Mouse (Mus musculus): ENCODE data around the gene Wdfy3. TPM values are rescaled to one million over a fixed set of nuclear protein-coding genes. Genes with fewer than 3 reads are reported as not detected.

Wdfy3 gene
- polyA plus RNA-seq, 1 experiment, result not detected

GRCm38 (mm10) chr5:101895119-101895518 lies 174.6 kb downstream of the Wdfy3 start:
- 81% methylated on average over 11 of the region's 11 CpGs for WGBS

GRCm38 (mm10) chr5:101893820-101894515 lies 175.8 kb downstream of the Wdfy3 start:
- no peak; the same call in 1 of the 2 replicates for TF ChIP-seq CTCF (IDR thresholded peaks at IDR 0.05; ENCODE audit: insufficient read depth, low read depth, low read length)
- no peak for TF ChIP-seq POLR2A (IDR thresholded peaks at IDR 0.05; ENCODE audit: insufficient read depth, low read depth, low read length)
- WGBS, result 57% methylated on average over 13 of the region's 13 CpGs
- Histone ChIP-seq H3K4me3 (ENCODE audit: insufficient read depth, low read depth, low read length) (no peak overlapping the region), H3K27ac (ENCODE audit: insufficient read depth, low read depth, low read length) (no peak overlapping the region), H3K4me1 (ENCODE audit: control insufficient read depth, insufficient read depth, low read length) (0 out of 2 replicates have a peak, but pooled peaks cover 2% of the 10 kb centered on the region)

More at GRCm38 (mm10) chr5:101895119-101895518, 174.6 kb downstream of the Wdfy3 start:
- 0 out of 2 replicates have a peak, but pooled peaks cover 2% of the 10 kb centered on the region for H3K4me1 ChIP-seq (ENCODE audit: control insufficient read depth, insufficient read depth, low read length)
- TF ChIP-seq CTCF (IDR thresholded peaks at IDR 0.05; ENCODE audit: insufficient read depth, low read depth, low read length), result no peak
- no peak for TF ChIP-seq POLR2A (IDR thresholded peaks at IDR 0.05; ENCODE audit: insufficient read depth, low read depth, low read length)
- H3K4me3 ChIP-seq (ENCODE audit: insufficient read depth, low read depth, low read length), result no peak overlapping the region
- H3K27ac ChIP-seq (ENCODE audit: insufficient read depth, low read depth, low read length), result no peak overlapping the region

DNA sequence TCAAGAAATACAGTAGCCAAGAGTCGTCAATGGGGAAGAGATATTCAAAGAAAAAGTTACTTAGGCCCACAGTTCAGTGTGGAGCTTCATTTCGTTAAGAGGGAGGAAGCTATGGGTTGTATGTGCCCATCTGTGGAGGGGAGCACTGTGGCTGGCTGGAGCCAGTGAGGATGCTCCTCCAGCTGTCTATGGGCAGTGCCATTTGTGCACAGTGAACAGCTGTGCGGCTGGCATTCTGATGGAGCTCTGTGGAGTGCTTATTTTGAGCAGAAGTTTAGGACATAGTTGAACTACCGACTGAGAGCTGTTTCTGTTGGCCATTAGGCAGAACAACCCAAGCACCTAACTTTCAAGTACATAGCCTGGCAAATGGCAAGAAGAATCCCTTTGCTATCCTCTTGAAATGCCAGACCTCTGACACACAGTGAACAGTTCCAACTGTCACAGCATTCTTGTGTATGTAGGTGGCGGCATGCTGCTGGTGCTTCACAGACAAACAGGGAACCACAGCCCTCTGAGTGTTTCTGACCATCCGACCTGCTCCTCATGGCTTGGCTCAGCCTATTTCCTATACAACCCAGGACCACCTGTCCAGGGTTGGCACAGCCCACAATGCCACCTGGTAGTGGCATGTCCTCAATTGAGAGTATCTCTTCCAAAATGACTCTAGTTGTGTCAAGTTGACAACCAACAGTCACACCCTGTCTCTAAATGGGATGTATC lies 177.9 kb downstream of the Wdfy3 start:
- no peak overlapping the region for H3K27ac ChIP-seq (ENCODE audit: insufficient read depth, low read depth, low read length)
- 78% methylated on average over 6 of the region's 6 CpGs for WGBS

DNA sequence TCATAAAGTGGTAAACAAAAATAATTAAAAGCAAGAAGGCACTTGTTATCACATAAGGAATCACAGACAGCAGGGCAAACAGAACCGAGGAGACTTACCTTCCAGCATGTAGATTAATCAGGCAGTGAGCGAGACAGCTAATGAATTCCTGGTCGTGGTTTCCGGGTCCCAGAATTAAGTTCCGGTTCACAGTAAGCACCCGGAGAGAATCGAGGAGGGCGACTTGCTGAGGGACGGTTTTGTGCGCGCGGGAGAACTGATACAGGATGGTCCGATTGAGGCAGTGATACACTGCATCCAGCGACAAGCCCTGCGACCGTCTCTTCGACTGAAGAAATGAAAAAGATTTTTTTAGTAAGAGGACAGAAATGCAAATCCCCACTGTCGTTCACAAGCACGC lies 181.7 kb downstream of the Wdfy3 start:
- Histone ChIP-seq H3K4me3 (ENCODE audit: insufficient read depth, low read depth, low read length) (no peak overlapping the region), H3K27ac (ENCODE audit: insufficient read depth, low read depth, low read length) (no peak overlapping the region), H3K4me1 (ENCODE audit: control insufficient read depth, insufficient read depth, low read length) (no peaks in the 10 kb centered on the region)
- WGBS, result 95% methylated on average over 19 of the region's 19 CpGs
- TF ChIP-seq POLR2A (IDR thresholded peaks at IDR 0.05; ENCODE audit: insufficient read depth, low read depth, low read length) (no peak), CTCF (IDR thresholded peaks at IDR 0.05; ENCODE audit: insufficient read depth, low read depth, low read length) (no peak)

More for the DNA sequence above, 177.9 kb downstream of the Wdfy3 start:
- TF ChIP-seq CTCF (IDR thresholded peaks at IDR 0.05; ENCODE audit: insufficient read depth, low read depth, low read length) (no peak), POLR2A (IDR thresholded peaks at IDR 0.05; ENCODE audit: insufficient read depth, low read depth, low read length) (no peak)
- Histone ChIP-seq H3K4me3 (ENCODE audit: insufficient read depth, low read depth, low read length) (no peak overlapping the region), H3K4me1 (ENCODE audit: control insufficient read depth, insufficient read depth, low read length) (0 out of 2 replicates have a peak, but pooled peaks cover 2% of the 10 kb centered on the region)

GRCm38 (mm10) chr5:101885039-101885438 lies 184.7 kb downstream of the Wdfy3 start:
- H3K4me3 ChIP-seq (ENCODE audit: insufficient read depth, low read depth, low read length), result no peak overlapping the region
- H3K4me1 ChIP-seq (ENCODE audit: control insufficient read depth, insufficient read depth, low read length), result no peaks in the 10 kb centered on the region
- WGBS, result 77% methylated on average over 12 of the region's 12 CpGs
- no peak overlapping the region for H3K27ac ChIP-seq (ENCODE audit: insufficient read depth, low read depth, low read length)
- no peak for TF ChIP-seq CTCF (IDR thresholded peaks at IDR 0.05; ENCODE audit: insufficient read depth, low read depth, low read length)
- no peak for TF ChIP-seq POLR2A (IDR thresholded peaks at IDR 0.05; ENCODE audit: insufficient read depth, low read depth, low read length)

DNA sequence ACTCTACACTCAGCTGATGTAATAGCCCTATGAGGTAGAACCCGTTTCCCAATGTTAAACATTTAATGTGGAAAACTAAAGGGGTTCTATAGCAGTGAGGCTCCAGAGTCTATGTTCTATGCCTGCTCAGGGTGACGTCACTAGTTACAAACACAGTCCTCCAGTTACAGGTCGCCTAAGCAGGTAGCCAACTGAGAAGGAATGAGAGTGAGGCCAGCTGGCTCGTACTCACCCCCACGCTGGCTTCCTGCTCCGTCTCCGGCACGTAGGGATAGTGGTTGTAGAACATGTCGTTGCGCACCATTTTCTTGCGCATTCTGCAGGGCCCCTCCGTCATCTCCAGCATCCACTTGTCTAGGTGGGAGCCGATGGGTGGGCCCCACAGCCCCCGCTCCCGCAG lies 187.5 kb downstream of the Wdfy3 start:
- Histone ChIP-seq H3K27ac (ENCODE audit: insufficient read depth, low read depth, low read length) (no peak overlapping the region), H3K4me3 (ENCODE audit: insufficient read depth, low read depth, low read length) (no peak overlapping the region), H3K4me1 (ENCODE audit: control insufficient read depth, insufficient read depth, low read length) (peaks cover 5% of the 10 kb centered on the region)
- TF ChIP-seq CTCF (IDR thresholded peaks at IDR 0.05; ENCODE audit: insufficient read depth, low read depth, low read length), result no peak
- no peak for TF ChIP-seq POLR2A (IDR thresholded peaks at IDR 0.05; ENCODE audit: insufficient read depth, low read depth, low read length)
- 92% methylated on average over 15 of the region's 15 CpGs for WGBS

DNA sequence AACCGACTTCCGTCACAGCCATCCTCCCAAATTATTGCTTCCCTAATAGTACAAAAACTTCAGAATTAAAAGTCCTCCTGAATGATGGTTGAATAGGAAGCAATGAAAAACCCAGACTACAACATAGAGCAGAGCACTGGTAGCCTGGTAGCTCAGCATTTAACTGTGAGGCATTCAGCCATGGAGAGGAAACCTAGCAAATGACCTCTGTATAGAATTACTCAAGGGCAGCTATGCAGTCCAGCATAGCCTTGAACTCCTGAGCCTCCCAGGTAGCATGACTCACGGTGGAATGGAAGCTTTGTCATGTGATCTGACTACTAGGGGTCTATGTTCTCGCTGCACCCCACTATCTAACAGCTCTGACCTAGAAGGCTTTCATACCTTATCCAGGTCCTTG lies 189.8 kb downstream of the Wdfy3 start:
- 96% methylated on average over 4 of the region's 4 CpGs for WGBS
- Histone ChIP-seq H3K27ac (ENCODE audit: insufficient read depth, low read depth, low read length) (no peak overlapping the region), H3K4me1 (ENCODE audit: control insufficient read depth, insufficient read depth, low read length) (peaks cover 5% of the 10 kb centered on the region), H3K4me3 (ENCODE audit: insufficient read depth, low read depth, low read length) (no peak overlapping the region)
- TF ChIP-seq POLR2A (IDR thresholded peaks at IDR 0.05; ENCODE audit: insufficient read depth, low read depth, low read length) (no peak), CTCF (IDR thresholded peaks at IDR 0.05; ENCODE audit: insufficient read depth, low read depth, low read length) (no peak)

DNA sequence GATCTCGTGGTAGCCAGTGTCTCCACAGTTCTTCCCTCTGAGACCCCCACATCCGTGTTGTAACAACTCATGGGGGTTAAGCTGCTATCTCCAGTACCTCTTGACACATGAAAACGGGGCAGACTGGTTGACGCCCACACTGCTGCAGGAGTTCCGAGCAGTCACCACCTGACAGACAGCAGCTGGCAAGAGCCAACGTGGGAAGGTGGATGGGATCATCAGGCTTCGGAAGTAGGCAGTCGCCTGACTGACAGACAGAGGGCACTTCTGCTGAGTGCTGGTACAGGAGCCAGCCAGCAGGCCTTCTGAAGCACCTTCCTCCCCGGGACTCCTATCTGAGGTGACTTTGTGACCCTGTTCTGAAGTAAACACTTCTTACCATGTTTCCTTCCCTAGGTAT lies 191.3 kb downstream of the Wdfy3 start:
- no peak for TF ChIP-seq CTCF (IDR thresholded peaks at IDR 0.05; ENCODE audit: insufficient read depth, low read depth, low read length)
- no peak for TF ChIP-seq POLR2A (IDR thresholded peaks at IDR 0.05; ENCODE audit: insufficient read depth, low read depth, low read length)
- H3K4me1 ChIP-seq (ENCODE audit: control insufficient read depth, insufficient read depth, low read length), result peaks cover 5% of the 10 kb centered on the region
- H3K27ac ChIP-seq (ENCODE audit: insufficient read depth, low read depth, low read length), result no peak overlapping the region
- H3K4me3 ChIP-seq (ENCODE audit: insufficient read depth, low read depth, low read length), result no peak overlapping the region
- WGBS, result 52% methylated on average over 9 of the region's 9 CpGs

DNA sequence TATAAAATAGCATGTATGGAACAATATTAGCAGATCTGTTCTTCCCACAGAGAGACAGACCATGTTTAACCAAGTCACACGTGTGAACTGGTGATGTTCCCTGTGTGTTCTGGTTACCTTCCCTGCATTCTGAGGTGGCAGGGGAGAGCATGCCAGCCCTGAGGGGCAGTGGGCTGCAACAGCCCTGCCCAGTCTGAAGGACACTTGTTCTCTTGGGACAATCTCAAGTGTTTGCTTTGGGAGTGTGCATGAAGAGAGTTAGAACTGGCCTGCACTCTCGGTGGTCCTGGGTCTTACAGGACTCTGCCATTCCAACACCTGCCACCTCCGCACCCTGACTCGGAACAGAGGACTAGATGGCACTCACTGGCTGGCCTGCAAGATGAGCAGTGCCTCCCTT lies 193.5 kb downstream of the Wdfy3 start:
- WGBS, result 89% methylated on average over 4 of the region's 4 CpGs
- H3K27ac ChIP-seq (ENCODE audit: insufficient read depth, low read depth, low read length), result no peak overlapping the region
- TF ChIP-seq POLR2A (IDR thresholded peaks at IDR 0.05; ENCODE audit: insufficient read depth, low read depth, low read length), result no peak
- TF ChIP-seq CTCF (IDR thresholded peaks at IDR 0.05; ENCODE audit: insufficient read depth, low read depth, low read length), result no peak
- no peak overlapping the region for H3K4me3 ChIP-seq (ENCODE audit: insufficient read depth, low read depth, low read length)
- H3K4me1 ChIP-seq (ENCODE audit: control insufficient read depth, insufficient read depth, low read length), result peaks cover 5% of the 10 kb centered on the region

All from olfactory bulb, adult 2 months (tissue).